ENCODE assay signal across 21 mouse cellular contexts in the genomic region with DNA sequence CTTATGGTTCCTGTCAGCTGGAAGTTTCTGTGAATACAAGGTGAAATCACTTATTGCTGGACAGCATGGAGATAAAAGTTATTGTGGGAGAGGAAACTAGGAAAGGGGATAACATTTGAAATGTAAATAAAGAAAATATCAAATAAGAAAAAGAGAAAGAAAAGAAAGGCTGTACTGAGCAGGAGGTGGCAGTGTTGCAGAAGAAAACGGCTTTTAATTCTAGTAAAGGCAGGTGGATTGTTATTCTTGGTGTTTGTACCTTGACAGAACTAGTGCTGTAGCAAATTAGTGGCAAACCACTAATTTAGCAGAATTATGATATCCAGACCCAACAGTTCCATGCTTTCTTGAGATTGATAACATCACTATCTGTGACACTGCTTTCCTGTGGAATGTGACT. TPM values are rescaled to one million over a fixed set of nuclear protein-coding genes. Genes with fewer than 3 reads are reported as not detected.
DNase-seq lines count a peak whose midpoint lies in the region; ATAC-seq and TF ChIP-seq lines count a peak whose summit lies in the region.
"Had no signal": no experiment of that assay in that cellular context is flagged by ENCODE, and none has a peak within 500 bp of the region (broad histone marks: within the 10 kb centered on the region; RNA-seq: fewer than 3 reads in every experiment).

No protein-coding gene starts in this region.

- DNase-seq in forebrain, postnatal 0 days, result peak; percentile 51
- peak; percentile 31 for DNase-seq in kidney, adult 9 months
- DNase-seq in kidney, postnatal 25 days, result no peak
- DNase-seq in left cerebral cortex, postnatal 25 days (ENCODE audit: low spot score in 2 of 2), result peak; percentile 3 to 11
- no peak for DNase-seq in left cerebral cortex, adult 18-20 months (ENCODE audit: low spot score in 2 of 2)
- DNase-seq in right cerebral cortex, postnatal 14 days, result peak; percentile 4
- DNase-seq in right cerebral cortex, postnatal 25 days, result no peak
- DNase-seq: adrenal gland, postnatal 25 days; cerebellum, adult 18-20 months; cerebellum, postnatal 25 days; gastrocnemius, postnatal 25 days; heart, adult 2 months; heart, postnatal 4 days; kidney, postnatal 4 days; layer of hippocampus, postnatal 36 days; lung, postnatal 10 days; thymus, postnatal 25 days had no signal

- H3K27me3 ChIP-seq in forebrain, postnatal 0 days (ENCODE audit: insufficient read depth, low read length), result no peaks in the 10 kb centered on the region
- no peaks in the 10 kb centered on the region for H3K27me3 ChIP-seq in forebrain, embryonic 15.5 days
- H3K27me3 ChIP-seq: heart, embryonic 15.5 days; limb, embryonic 13.5 days had no signal

- no peaks in the 10 kb centered on the region for H3K4me1 ChIP-seq in forebrain, postnatal 0 days (ENCODE audit: insufficient read depth)
- no peaks in the 10 kb centered on the region for H3K4me1 ChIP-seq in forebrain, embryonic 15.5 days
- H3K4me1 ChIP-seq: forebrain, embryonic 10.5 days; heart, embryonic 15.5 days; limb, embryonic 13.5 days had no signal

- H3K27ac ChIP-seq in forebrain, postnatal 0 days (ENCODE audit: low read depth, low read length), result no peak overlapping the region
- H3K27ac ChIP-seq in forebrain, embryonic 15.5 days (replicated peaks), result no peak overlapping the region
- H3K27ac ChIP-seq: forebrain, embryonic 10.5 days; heart, adult 2 months; heart, embryonic 15.5 days; limb, embryonic 13.5 days had no signal

- no peak overlapping the region for H3K4me2 ChIP-seq in forebrain, postnatal 0 days (ENCODE audit: low read depth)
- no peak overlapping the region for H3K4me2 ChIP-seq in forebrain, embryonic 15.5 days (replicated peaks)
- H3K4me2 ChIP-seq: heart, embryonic 15.5 days; limb, embryonic 13.5 days had no signal

- TF ChIP-seq CTCF in forebrain, postnatal 0 days (IDR thresholded peaks at IDR 0.05; ENCODE audit: low read depth), result peak; percentile 57

- WGBS in forebrain, postnatal 0 days, result 56% methylated on average over 1 of the region's 1 CpGs
- 69% methylated on average over 1 of the region's 1 CpGs for WGBS in forebrain, embryonic 15.5 days

- H3K9me3 ChIP-seq in forebrain, postnatal 0 days (ENCODE audit: low read length), result no peaks in the 10 kb centered on the region
- H3K9me3 ChIP-seq in forebrain, embryonic 15.5 days, result no peaks in the 10 kb centered on the region
- H3K9me3 ChIP-seq: forebrain, embryonic 10.5 days; heart, embryonic 15.5 days; limb, embryonic 13.5 days had no signal

- no peak overlapping the region for H3K9ac ChIP-seq in forebrain, postnatal 0 days
- no peak overlapping the region for H3K9ac ChIP-seq in forebrain, embryonic 15.5 days (replicated peaks)
- H3K9ac ChIP-seq: heart, embryonic 15.5 days; limb, embryonic 13.5 days had no signal

- H3K36me3 ChIP-seq in forebrain, postnatal 0 days (ENCODE audit: insufficient read depth), result no peaks in the 10 kb centered on the region
- no peaks in the 10 kb centered on the region for H3K36me3 ChIP-seq in forebrain, embryonic 15.5 days
- H3K36me3 ChIP-seq: forebrain, embryonic 10.5 days; heart, embryonic 15.5 days; limb, embryonic 13.5 days had no signal

- H3K4me3 ChIP-seq in forebrain, postnatal 0 days (ENCODE audit: low read depth, low read length), result no peak overlapping the region
- no peak overlapping the region for H3K4me3 ChIP-seq in forebrain, embryonic 15.5 days
- H3K4me3 ChIP-seq: forebrain, embryonic 10.5 days; heart, adult 2 months; heart, embryonic 15.5 days; limb, embryonic 13.5 days had no signal

- peak; percentile 54; the same call in 1 of the 2 replicates for ATAC-seq in forebrain, postnatal 0 days
- no peak for ATAC-seq in forebrain, embryonic 15.5 days (replicated peaks)

- intact Hi-C loops in left cerebral cortex, postnatal 25 days (cut with DNase I), result loop anchor here (10.0 kb wide), 1 partner anchor 391 kb away; no protein-coding TSS in a partner anchor

RNA-seq across cellular contexts. Expression of gene Gm10358, which starts 52.6 kb away (rescaled TPM):
- total RNA-seq in forebrain, postnatal 0 days (2014; rRNA removed), result 0.31 and 0.33 TPM in 2 replicates
- 0.23 TPM in 2 replicates for polyA plus RNA-seq in forebrain, postnatal 0 days (2015; fragmentation: Nextera tagmentation; extraction: Ambion mirVana)
- not detected in 2 replicates for polyA plus RNA-seq in forebrain, embryonic 15.5 days (2015; fragmentation: Nextera tagmentation; extraction: Ambion mirVana)
- under 1 TPM in 1 of 2 experiments, not detected in 1; 0.37 TPM for total RNA-seq in left cerebral cortex, postnatal 25 days (2021)
- total RNA-seq in left cerebral cortex, adult 18-20 months (2021), result under 1 TPM in 1 of 2 experiments, not detected in 1; 0.37 TPM
- total RNA-seq: adrenal gland, postnatal 25 days; heart, adult 2 months had no signal

Comparison
In these comparisons a context has a peak if more than half of its experiments do, and no peak if none do; other contexts are left out.
1. DNase-seq: peak in forebrain, postnatal 0 days (single experiment), kidney, adult 9 months (single experiment), left cerebral cortex, postnatal 25 days (2 of 2) and right cerebral cortex, postnatal 14 days (single experiment); none in kidney, postnatal 25 days (0 of 2), left cerebral cortex, adult 18-20 months (0 of 2) and right cerebral cortex, postnatal 25 days (single experiment).